Mouse (Mus musculus) brain, adult 2 months (tissue): ENCODE data around the gene Gm10944.
A peak's percentile ranks its signal among the peaks of the same experiment; 100 is the strongest.

ENCODE experiments used
- DNase-seq: peaks from one replicate; pipeline ENCODE4 v3.0.0; 2011; ENCODE audit warnings: low read depth, low spot score

Gene Gm10944

DNA sequence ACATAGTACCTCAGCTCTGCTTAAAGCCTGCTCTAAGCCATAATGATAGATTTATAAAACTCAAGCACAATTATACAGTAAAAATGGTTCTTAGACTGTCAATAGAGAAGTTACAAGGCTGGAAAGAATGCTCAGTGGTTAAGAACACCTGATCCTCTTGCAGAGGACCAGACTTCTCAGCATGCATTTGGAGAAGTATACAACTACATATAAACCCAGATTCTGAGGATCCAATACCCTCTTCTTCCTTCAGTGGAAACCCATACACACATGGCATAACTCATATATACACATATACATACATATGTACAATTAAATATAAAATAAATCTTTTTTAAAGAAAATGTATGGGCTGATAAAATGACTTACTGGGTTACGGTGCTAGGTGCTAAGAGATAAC, at the start of gene Gm10944:
TSS of gene Gm10944 (plus strand) at position 301 of the 400 bp plus-strand sequence.
- DNase-seq = no peak

DNA sequence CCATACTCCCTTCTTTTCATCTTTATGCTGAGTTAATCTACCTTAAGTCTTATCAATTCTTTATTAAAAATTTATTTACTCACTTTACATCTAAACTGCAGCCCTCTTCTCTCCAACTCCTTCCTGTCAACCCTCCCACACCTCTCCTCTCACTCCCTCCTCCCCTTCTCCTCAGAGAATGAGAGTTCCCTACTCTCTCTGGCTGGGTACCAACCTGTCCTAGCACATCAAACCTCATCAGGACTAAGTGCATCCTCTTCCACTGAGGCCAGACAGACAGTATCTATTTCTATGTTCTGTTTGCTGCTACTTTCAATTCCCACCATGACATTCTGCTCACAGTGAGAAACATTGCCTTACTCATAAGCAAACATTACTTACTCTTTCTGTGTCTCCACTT, 25.2 kb upstream of the Gm10944 start:
- DNase-seq = no peak

DNA sequence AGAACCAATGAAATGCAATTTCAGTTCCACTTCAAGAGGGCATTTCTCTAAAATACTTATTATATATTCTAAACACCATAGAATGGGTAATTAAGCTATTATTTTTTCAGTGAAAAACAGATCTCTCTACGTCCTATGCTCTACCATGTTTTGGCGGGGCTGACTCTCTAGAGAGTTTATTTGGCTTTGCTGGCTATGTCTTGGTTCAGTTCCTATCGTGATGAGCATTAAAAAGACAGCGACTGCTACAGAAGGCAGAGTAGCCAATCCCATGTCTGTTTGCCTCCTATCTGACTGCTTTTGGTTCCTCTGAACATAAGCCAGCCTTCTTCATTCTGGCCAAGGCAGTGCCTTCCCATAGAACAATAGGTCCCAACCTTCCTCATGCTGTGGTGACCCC, 24.5 kb upstream of the Gm10944 start:
- DNase-seq = peak; percentile 18

DNA sequence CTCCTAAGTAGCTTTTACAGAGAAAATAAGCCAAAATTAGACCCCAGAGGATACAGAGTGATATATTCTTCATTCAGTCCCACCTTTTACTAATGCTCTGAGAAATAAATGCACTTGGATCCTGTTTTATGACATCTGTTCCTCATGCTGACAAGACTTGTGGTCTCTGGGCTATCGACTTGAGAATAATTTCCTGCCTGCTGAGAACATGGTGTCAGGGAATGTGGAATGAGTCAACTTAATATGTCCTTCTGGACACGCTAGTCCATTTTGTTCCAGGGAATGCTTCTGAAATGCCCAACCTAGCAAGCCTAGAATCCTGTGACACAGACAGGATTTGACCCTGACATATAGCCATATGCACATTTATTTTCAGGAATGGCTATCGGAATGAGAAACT, 22.0 kb upstream of the Gm10944 start:
- DNase-seq = peak; percentile 91

DNA sequence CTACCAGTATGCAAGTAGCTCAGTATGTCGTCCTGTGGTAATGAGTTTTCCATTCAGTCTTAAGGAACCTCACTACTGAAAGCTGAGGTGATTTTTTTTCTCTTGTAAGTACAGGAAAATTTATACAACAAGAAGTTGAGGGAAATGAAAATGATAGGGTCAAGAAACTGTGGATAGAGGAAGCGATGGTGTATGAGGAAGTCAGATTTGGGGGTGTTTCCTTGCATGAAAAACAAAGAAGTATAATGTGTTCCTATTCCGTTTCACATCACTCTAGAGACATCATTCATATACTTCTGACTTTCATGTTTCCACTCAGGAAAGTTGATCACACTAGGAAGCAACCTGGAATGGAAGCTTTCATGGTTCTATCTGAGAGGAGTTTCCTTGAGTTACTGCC, 21.2 kb upstream of the Gm10944 start:
- no peak for DNase-seq

DNA sequence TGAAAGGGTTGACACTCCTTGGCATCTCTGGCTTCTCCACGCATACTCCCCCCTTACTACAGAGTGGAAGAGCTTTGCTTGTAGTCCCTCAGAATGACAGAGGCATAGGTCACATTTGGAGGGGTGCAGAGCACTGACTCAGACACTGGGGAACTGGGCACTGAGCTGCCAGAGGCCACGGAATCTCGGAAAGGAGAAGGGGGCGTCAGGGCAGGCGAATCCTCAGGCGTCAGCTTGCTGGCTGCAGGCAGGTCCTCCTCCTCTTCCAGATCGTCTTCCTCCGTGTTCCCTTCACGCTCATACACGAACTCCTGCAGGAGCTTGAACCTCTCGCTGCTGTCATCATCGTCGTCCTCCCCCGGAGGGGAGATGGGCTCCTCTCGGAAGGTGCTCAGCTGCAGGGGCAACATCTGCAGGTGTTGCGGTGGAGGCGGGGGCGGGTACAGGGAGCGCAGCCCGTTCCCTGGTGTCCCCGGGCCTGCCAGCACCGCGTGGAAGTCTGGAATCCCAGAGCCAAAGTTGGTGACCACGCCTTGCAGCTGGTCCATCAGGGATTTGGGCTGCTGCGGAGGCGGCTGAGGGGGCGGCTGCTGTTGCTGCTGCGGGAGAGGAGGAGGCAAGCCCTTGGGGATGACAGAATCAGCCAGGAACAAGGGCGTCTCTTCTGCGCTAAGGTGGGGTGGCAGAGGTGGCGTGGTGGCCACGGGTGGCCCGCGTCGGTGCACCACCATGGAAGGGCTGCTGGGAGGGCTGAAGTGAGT, 7.9 kb downstream of the Gm10944 start:
- DNase-seq = peak; percentile 71

DNA sequence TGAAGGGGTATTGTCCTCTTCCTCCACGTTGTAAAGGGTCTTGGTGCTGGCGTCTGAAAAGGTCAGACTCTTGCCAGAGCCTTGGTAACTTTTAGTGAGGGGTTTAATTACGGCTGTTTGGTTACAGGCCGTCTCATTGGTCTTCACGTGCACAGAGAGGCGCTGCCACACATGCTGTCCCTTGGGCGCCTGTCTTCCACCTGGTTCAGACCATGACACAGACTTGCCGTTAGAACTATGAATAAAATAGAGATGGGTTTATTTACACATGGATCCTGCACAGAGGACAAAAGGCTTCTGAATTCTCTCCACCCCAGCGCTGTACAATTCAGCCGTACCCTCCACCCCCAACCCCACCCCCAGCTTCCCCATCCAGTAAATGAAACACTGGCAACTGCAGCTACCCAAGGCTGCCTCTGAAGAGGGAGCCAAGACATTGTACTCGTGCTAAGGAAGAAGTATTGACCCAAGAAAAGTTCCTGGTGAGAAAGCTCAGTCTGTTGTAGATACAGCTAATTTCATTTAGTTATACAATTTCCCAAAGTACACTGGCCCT, 8.6 kb downstream of the Gm10944 start:
- no peak for DNase-seq

DNA sequence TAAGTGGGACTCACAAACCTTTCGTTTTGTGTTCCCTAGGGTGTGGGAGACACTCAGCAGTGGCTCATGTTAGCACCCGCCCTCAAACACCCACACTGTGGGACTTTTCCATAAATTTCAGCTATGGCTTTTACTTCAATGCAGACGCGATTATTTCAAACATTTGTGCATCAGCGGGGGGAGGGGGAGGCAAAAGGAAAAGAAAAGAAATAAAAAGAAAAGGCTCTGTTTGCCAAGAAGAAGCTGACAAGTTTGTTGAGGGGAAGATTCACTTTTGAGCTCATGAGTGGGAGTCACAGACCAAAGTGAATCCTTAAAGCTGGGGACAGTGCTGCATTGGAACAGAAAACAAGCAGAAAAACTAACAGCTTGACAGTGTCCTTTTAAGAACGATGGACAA, 16.3 kb downstream of the Gm10944 start:
- DNase-seq = peak; percentile 64

DNA sequence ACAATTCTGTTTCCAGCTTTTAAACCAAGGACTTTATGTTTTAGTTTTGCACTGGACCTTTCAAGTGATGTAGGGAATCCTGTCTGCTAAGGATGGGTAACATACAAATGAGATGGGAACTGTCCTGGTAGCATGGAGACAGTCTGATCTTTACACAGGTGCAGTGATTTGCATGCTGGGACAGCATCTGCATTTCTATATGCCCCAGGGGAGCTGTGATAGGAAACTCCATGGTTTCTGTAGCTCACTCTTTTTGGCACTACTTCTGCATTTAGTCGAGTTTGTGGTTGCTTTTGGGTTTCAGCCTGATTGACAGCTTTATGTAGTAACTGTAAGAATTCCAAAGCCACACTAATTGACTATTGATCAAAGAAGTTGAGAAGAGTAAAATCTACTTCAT, 19.8 kb downstream of the Gm10944 start:
- no peak for DNase-seq

DNA sequence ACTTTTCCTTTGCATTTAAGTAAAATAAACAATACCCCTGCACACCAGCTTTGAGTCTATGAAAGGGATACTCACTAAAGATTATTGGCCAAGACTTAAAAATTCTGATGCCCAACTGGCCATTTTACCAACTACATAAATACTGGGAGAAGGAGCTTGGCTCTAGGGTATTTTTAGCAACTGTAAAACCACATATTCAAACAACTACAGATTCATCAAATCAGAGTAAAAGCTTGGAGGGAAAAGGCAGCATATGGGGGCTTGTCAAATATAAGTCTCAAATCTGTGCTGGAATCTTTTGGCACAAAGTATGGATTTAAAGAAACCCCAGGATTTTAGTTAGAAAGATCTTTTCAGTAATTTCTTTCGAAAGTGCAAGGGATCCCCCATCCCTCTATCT, 20.2 kb downstream of the Gm10944 start:
- peak; percentile 26 for DNase-seq

DNA sequence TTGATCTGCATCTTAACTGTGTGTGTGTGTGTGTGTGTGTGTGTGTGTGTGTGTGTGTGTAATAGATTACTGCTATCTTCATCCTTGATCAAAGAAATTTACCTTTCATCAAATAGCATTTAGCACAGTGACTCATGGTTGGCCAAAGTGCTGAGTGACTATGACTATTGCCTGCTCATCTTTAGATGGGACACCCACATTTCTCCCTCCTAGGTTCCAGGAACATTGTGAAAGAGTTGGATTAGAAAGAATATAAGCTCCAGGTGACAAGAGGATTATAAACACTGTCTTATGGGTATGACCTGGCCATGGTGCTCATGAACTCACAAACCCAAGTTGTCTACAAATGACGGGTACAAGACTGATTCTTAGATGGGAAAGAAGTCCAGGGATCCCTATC, 26.9 kb downstream of the Gm10944 start:
- no peak for DNase-seq

DNA sequence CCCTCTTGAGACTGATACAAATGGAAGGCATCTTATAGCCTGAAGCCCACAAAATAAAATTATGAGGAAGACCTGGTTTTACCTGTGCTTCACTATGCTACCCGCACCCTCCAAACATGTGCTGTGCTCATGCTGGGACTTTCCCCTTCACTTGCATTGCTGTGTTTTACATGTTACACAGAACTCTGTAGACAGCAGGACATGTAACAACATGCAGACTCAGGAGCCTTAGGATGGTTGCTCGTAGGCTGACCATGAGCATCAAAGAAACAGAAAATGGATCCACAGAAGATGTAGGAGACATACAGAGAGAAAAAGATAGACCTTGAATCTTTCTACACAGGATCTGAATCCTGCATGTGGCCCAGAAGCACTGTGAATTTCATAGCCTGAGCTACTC, 29.2 kb downstream of the Gm10944 start:
- no peak for DNase-seq

DNA sequence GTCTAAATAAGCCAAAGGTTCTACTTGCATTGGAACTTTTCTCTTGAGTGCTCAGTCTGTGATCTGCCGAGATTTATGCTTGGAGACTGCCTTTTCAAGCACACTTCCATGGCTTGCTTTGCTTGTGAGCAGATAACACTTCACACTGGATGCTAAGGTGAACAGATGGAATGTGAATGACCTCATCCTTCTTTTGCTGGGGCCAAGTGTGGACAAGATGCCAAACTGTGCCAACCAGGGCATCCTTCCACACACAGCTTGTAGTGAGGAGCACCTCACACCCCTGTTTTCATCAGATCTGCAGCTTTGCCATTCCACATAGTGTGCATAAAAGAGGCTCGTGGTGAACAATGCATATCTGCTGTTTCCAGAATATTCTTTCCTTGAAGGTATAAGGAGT, 29.7 kb downstream of the Gm10944 start:
- DNase-seq = peak; percentile 98

DNA sequence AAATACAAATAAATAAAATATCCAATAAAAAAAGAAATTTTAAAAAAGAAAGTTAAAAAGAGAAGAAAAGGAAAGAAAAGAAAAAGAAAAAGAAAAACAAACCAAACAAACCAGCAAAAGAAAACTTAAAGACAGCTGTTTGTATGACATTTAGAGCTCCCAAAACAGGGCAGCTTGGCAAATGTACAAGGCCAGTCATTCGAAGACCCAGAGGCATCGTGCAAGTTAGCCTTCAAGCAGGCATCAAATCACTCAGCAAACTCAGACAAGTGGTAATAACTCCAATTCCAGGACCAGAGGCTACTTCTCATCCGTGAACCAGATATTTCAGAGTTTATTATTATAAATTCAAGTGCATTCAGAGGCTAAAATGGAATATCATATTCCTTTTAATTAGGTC, 45.4 kb downstream of the Gm10944 start:
- DNase-seq = no peak
